Mouse (Mus musculus) neural tube, embryonic 10.5 days (tissue): ENCODE results near the gene Ptprf.

Source experiments
- DNase-seq: peaks from one replicate; pipeline ENCODE4 v3.0.0-alpha.2; 2017; ENCODE audit warnings: low spot score; ENCODE audit errors: extremely low spot score

Ptprf gene

DNA sequence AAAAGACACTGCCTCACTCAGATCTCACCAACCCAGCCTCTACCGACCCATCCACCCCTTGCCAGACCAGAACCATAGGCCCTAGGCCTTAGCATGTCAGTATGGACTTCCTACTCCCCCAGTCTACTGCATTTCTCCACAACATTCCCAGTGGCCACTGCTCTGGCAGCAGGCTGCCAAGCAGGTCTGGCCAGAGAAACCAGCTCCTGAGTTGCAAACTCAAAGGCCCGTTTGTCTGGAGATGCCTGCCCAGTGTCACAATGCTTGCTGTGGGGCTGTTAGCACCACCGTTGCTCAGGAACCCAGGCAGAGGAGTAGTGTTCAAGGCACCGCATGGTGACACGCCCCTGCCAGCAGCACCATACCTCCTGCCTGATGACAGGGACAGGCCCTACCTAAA is 5.0 kb downstream of the Ptprf start:
- no peak for DNase-seq

DNA sequence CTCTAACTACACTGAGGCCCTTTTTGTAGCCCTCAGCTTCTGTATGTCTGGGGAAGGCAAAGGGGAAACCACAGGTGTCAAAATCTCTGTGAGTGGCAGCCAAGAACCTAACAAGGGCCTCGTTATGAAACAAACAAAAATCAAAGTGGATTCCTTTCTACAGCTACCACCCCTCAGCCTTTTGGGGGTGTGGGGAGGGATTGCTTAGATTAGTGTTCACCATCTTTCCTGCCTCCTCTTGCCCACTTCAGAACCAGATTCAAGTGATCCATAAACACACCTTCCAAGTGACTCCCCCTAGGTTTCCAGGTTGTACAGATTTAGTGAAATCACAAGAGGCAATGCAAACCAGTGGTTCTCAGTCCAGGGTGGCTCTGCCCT is 9.0 kb downstream of the Ptprf start:
- no peak for DNase-seq

DNA sequence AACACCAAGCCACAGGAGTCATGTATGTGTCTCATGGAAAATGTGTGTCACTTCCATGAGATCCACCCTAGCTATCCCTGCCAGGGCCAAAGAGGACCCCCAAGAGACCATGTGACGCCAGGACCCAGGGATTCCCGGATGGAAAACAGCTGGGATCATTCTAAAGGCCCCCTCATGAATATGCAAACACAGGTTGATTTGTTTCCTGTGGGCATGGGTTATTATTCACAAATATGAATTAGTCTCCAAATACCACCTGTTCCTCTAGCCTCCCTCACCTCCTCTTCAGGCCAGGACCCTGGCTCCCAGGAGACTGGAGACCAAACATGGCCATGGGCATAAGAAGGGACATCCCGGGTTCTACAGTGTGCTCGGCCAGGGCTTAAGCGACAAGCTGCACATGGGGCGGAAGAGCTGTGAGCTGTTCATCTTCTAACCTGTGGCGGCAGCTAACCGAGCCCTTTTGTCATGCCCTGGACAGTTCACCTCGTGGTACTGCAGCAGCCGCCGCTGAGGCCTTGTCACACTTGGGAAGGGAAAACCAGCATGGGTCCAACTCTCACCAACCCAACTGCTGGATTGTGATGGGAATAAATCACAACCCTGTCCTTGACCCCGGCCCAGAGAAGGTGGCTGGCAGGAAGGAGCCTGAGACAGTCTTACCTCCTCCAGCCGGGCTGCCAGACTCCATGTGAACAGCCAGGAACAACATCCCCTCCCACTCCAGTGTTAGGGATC is 9.6 kb downstream of the Ptprf start:
- DNase-seq, result no peak

DNA sequence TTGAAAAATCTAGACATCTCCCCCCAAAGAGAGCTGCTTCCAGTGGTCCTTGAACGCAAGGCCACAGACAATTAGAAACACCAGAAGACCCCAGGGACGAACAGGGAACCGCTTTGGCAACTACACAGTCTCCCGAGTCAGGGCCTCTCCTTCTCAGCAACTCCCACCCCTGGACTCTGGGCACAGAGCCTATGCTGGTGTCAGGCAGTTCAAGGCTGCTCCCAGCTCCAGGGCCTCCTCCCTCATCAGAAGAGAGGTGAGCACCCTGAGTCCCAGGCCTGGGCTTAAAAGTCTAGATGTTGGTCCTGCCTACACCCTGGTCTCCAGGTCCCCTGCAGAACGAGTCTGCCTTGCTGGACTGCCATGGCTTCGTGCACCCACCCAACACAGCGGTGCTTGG is 10.7 kb downstream of the Ptprf start:
- DNase-seq, result no peak

DNA sequence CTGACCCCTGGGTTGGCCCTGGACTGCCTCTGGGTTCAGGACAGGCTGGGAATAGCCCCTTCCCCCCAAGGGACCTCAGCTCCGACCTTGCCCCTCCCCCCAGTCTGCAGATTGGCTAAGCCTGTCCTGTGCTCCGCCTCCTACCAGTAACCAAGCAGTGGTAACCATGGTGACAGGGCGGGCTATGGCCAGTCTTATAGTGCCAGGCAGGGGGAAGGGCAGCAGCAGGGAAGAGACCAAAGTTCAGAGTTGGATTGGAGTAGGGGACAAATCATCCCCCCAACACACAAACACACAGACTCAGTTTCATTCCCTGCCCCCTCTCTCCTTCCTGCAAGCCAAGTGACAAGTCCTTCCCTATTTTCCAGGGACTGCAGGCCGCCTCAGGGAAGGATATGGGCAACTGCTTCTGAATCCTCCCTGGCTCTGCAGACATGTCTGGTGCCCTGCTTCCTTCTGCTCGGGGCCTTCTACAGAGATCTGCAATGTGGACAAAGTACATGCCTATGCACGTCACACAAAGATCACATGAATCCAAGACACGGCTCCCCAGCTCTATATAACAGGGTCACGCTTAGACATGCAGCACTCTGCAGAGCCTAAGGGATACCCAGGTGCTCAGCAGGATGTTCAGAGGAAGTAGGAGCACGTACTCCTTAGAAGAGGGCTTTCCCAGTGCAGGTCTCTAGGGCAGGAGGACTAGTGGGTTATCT is 14.5 kb downstream of the Ptprf start:
- peak; percentile 94 for DNase-seq

DNA sequence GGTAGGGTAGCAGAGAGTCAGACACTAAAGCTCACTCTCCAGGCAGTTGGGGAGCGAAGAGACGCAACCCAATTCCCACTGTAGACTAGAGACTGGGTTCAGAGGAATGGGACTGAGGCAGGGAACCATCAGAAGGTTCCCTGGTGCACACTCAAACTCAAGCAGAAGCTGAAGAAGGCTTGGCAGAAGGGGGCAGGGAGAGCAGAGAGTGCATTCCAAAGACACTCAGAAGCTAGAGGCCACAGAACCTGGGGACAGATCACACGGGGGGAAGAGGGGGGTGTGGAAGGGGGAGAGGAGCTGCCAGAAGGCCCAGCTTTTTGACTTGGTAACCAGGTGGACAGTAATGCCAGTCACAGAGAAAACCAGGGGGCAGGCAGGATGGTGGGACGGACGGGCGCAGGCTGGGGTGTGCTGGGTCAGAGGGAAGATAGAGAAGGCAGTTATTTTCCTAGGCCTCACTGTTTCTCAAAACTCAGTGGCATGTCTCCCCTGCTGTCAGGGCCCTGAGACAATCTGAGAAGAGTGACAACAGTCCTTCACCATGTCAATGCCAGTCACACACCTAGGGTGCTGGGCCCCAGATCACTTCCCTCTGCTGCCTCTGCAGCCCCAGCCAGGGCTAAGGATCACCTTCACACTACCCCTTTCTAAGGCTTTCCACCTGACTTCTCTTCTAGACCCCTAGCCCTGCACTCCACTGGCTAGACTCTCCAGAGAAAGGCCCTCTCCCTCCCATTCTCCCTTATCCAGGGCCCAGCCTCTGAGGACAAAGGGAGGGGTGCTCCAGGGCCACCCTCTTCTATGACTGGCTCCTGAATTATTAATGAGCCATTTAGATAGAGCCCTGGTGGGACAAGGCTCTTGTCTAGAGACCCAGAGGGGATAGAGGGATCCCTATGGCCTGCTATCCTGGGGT is 15.3 kb downstream of the Ptprf start:
- no peak for DNase-seq

DNA sequence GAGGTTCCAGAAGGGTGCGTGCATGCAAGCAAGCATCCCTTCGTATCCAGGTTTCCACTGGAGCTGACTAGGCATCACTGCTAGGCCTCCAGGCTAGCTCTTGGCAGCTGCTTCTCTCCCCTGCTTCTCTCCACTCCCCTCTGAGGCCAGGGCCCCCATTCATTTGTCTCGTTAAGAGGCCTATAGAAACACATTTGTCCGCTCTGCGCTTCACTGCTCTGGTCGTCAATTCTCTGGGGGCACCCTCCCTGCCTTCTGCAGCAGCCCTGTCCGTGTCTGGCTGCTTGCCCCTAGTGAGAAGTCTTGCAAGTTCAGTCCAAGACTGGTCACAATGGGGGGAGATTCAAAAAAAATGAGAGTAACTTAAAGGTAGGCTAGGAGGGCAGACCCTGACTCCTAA is 16.7 kb downstream of the Ptprf start:
- DNase-seq, result no peak

DNA sequence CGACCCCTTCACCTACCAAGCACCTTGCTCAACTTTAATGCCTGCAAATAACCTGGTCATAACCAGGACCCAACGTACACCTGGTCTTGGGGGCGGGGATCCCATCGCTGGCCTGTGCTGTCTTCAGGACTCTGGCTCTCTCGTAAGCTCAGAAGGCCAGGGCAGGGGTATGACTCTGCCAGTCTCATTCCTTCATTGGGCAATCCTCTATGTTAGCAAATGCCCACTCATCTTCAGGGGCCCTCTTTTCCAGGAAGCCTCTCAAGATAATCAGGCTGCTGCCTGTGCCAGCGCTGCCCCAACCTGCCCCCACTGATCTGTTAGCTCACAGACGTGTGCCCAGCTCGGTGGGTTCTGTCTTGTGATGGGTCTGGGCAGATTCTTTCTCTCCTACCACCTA is 17.2 kb downstream of the Ptprf start:
- no peak for DNase-seq

DNA sequence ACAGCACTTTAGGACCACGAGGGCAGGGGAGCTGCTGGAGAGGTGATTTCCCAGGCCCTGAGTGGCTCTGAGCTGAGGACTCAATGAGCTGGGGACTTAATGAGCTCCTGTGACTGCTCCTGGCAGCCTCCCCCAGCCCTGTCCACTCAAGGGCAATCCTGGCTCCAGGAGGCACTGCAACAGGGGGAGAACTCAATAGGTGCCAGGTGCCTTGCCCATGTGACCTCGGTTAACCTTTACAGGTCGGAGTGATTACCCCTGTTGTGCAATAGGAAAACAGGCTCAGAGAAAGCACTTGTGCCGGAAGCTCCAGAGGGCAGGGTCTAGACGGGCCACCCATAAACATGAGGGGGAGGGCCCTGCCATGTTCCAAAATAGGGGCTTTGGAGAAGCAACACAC is 17.7 kb downstream of the Ptprf start:
- no peak for DNase-seq

DNA sequence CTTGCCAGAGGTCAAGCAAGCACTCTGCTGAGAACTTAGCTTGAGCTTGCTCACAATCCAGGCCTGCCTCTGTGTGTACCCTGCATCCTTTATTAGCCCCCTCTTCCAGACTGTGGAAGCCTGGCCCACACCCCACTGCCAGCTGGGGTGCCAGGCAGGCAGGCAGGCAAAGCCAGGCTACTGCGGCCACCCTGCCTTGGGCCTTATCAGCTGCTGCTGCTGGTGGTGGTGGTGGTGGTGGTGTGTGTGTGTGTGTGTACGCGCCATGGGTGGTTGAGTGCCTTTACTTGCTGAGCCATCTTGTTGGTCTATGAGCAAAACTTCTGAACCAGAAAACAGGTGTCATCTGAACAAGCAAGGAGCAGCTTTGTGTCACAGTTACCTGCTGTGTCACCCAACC is 18.3 kb downstream of the Ptprf start:
- DNase-seq, result no peak

DNA sequence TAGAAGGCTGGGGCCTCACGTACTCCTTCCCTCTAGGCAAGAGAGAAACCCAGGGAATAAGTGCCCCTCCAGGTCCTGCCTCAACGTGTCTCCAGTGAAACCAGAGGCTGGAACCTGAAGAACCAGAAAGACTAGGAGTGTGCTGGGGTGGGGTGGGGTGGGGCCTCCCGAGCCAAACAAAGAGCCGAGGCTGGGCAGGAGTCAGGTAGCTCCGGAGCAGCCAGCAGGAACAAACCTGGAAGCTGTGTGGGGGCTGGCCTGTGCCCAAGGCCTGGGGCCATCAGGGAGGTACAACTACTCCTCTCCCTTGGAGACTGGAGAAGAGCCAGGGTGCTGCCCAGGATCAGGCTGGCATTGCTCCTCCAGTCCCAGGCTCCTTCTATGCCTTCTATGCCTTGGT is 18.9 kb downstream of the Ptprf start:
- no peak for DNase-seq

DNA sequence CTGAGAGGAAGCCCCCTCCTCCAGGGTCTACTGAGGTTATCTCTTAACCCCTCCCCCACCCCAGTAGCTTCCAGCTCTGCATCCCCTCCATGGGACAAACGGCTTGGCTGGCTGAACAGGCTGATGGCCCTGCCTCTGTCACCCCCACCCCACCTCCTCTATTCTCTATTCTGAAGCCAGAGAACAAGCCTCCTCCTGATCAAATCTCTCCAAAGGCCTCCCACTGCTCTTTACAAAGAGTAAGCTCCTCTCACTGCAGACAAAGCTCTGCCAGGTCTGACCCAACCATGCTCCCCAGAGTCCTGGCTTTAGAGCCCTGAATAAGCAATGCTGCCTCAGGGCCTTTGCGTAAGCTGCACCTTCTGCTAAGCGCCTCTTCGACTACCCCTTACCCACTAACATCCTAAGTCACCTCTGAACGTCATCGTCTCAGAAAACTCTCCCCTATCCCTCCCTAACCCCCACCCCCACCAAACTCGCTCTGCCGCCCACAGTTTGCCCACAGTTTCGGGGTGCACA is 19.6 kb downstream of the Ptprf start:
- no peak for DNase-seq

DNA sequence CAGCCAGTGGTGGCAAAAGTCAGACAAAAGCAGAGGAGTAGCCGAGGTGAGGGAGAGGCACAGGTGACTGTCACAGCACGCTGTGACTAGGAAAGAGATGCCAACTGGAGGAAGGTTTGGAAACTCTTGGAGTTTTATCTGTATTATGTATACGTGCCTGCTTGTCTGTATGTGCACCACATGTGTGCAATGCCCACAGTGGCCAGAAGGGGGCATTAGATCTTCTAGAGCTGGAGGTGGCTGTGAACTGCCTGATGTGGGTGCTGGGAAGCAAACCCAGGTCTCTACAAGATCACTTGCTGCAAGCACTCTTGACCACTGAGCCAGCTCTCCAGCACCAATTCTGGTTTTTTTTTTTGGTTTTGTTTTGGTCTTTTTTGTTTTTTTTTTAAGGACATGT is 20.5 kb downstream of the Ptprf start:
- no peak for DNase-seq

DNA sequence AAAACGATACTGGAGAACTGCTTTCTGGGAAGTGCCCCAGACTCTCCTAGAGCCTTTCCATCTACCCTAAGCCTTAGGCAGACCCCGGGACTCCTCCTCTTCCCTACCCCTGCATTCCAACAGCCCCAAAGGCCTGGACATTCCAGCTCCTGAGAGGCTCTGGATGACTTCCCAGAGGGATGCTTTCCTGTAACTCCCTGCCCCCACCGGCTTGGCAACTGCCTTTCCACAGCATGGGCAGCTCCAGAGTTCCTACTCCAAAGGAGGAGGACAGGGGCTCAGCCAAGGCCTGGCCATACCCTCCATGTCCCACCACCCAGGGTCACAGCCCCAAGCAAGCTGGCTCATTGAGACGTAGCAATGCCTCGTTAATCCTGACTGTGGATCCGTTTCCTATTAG is 21.2 kb downstream of the Ptprf start:
- DNase-seq, result no peak

DNA sequence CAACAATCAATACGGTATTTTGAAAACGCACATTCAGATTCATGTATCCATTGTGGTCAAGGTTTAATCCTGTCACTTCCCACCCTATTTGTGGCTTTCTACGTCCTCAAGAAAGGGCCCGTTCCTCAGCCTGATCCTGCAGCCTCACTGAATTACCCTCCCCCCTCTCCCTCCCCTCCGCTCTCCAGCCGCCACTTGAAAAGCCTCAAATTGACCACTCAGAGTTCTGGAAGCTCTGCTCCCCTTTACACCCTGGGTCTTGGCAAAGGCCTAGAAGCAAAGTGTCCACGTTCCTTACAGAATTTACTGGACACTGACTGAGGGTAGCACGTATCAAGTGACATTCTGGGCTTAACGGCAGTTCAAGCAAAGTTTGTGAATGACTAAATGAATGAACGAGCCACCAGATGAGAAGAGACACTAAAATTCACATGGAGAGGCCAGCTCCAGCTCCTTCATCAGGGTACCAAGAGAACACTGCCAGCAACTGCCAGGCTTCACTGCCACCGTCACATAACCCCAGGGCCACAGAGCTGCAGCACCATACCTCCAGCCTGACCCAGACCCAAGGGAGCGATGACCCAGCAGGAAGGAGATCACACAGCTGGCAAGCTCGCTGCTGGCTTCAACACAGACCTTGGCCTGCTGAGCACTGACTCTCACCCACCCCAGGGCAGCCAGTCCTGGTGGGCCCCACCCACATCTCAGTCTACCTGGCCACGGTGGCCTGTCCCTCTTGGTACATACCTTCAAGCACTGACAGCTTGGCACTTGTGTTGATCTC is 22.6 kb downstream of the Ptprf start:
- DNase-seq, result no peak

DNA sequence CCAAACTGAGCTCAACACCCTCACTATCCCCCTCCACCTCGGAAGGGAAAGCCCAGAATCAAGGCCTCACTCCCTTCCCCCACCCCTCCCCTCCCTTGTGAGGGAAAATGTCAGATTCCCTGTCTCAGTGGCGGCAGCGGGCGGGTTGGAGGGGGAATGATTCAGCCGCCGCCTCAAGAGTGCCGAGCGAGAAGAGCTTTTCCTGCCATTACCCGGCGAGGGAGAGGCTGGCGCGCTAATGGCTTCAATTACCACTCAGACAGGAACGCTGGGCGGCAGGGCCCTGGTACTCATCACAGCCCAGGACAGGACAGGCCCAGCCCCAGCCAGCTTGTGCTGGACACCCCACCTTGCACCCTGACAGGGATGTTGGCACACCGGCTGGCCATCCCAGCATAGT is 25.6 kb downstream of the Ptprf start:
- no peak for DNase-seq

DNA sequence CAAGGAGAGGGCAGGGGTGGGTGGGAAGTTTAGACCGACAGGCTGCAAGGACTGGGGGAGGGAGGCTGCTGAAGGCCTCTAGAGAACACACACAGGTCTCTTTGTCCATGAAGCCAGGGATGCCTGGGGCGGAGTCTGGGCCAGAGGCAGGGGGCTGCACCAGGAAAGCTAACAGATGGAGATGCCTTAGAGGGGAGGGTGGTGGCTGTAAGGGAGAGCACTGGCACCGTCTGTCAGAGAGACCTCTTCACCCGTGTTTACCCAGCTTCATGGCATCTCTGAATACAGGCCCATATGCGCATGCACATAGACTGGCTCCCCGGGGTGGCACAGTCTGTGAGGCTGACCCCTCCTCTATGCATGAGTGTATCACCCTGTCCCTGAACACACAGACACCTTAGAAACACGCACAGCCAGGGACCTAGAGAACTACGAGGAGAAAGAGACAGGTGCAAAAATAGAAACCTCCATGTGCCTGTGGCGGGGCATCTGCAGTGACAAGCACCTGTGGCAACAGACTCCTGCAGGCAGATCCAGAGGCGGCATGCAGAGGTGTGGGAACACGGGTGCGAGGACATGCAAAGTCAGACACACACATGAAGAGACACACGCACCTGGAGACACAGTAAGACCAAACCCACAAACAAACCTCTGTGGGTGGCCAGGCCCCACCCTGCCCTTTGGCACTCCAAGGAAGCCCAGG is 29.3 kb downstream of the Ptprf start:
- DNase-seq, result peak; percentile 36

DNA sequence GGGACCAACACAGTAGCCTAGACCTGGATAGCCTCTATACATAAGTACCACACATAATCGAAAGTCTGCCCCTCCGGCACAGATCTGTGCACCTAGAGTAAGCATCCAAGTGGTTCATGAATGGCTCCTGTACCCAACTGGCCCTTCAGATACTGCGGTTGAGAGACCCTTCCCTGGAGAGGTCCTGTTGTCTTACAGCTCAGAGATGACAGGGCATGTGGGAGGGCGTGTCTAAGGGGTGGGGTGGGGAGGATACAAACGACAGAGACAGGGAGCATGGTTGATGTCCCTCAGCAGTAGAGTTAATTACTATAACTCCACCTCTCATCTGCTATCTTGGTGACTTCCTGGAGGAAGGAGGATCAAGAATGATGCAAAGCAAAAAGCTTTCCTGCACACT is 29.9 kb downstream of the Ptprf start:
- peak; percentile 35 for DNase-seq

DNA sequence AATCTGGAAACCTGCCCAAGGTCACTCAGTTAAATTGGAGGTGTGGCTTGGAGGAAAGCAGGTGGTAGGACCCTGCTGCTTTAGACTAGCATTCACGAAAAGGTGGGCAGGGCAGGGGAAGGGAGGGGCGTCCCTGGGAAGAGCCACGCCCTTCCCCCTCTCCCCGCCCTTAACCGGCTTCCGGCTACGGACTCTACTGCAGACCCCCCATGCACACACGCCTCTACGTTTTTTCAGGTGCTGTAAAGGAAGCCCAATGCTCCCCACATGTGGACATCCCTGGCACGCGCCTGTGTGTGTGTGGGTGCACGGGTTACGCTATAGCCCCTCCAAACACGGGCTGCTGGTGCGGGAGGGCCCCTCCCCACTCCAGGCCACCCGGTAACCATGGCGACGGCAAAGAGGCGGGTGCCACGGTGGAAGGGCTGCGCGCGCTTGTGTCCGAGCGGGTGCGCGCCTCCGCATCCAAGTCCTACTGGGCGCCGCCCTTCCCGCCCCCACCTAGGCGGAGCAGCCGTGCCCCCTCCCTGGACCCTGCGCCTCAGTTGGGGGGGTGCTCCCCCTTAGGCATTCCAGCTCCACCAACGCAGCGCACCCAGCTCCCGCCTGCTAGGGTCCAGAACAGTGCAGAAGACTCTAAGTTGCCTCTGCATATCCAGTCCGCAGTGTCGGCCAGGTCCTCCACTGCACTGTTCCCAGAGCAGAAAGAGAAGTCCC is 30.5 kb downstream of the Ptprf start:
- peak; percentile 79 for DNase-seq
